ENCODE assay signal across 20 mouse cellular contexts in the genomic region with DNA sequence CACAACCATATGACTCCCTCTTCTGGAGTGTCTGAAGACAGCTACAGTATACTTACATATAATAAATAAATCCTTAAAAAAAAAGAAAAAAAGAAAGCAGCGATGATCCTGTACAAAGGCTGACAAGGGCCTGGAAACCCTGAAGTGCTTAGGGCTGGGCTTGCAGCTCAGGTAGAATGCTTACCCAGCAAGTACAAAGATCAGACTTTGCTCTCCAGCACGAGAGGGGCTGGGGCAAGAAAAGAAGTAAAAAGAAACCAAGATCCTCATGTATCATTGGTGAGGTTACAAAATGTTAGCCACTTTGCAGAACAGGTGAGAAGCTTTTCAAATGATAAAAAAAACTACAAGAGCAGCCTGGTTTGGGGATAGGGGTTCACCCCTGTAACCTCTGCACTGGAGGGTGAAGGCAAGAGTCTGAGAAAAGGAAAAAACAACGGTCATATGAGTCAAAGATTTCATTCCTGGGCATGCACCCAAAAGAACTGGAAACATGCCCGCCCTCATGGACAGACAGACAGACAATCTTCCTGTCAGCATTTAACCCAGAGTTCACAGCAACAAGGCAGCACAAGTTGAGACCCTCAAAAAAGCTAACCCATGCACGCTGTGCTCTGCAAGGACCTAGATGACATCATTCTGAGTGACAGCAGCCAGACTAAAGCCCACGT. TPM values are rescaled to one million over a fixed set of nuclear protein-coding genes. Genes with fewer than 3 reads are reported as not detected.
A peak's percentile ranks its signal among the peaks of the same experiment; 100 is the strongest.
DNase-seq lines count a peak whose midpoint lies in the region; ATAC-seq and TF ChIP-seq lines count a peak whose summit lies in the region.
"Had no signal": no experiment of that assay in that cellular context is flagged by ENCODE, and none has a peak within 500 bp of the region (broad histone marks: within the 10 kb centered on the region; RNA-seq: fewer than 3 reads in every experiment).

No protein-coding gene starts in this region.

- no peaks in the 10 kb centered on the region for H3K27me3 ChIP-seq in embryonic facial prominence, embryonic 13.5 days
- H3K27me3 ChIP-seq in embryonic facial prominence, embryonic 10.5 days (replicated peaks; ENCODE audit: low read depth, poor library complexity, severe bottlenecking): no peaks in the 10 kb centered on the region
- H3K27me3 ChIP-seq: embryonic facial prominence, embryonic 15.5 days; limb, embryonic 12.5 days; liver, embryonic 15.5 days; stomach, embryonic 15.5 days had no signal

- H3K4me3 ChIP-seq in embryonic facial prominence, embryonic 13.5 days: no peak overlapping the region
- no peak overlapping the region for H3K4me3 ChIP-seq in embryonic facial prominence, embryonic 10.5 days
- no peak overlapping the region for H3K4me3 ChIP-seq in bone marrow macrophage, adult 2 months (ENCODE audit: insufficient read depth, low read length)
- H3K4me3 ChIP-seq: embryonic facial prominence, embryonic 15.5 days; forebrain, embryonic 10.5 days; heart, adult 2 months; hindbrain, embryonic 10.5 days; layer of hippocampus, adult 2 months; limb, embryonic 12.5 days; liver, embryonic 15.5 days; megakaryocyte, embryonic 14.5 days; stomach, embryonic 15.5 days had no signal

- no peak overlapping the region for H3K27ac ChIP-seq in embryonic facial prominence, embryonic 13.5 days
- no peak overlapping the region for H3K27ac ChIP-seq in embryonic facial prominence, embryonic 10.5 days (replicated peaks)
- H3K27ac ChIP-seq in bone marrow macrophage, adult 2 months (ENCODE audit: insufficient read depth, low read depth, low read length): peak overlapping the region; percentile 2; the same call in 1 of the 2 replicates
- H3K27ac ChIP-seq: embryonic facial prominence, embryonic 15.5 days; forebrain, embryonic 10.5 days; heart, adult 2 months; hindbrain, embryonic 10.5 days; layer of hippocampus, adult 2 months; limb, embryonic 12.5 days; liver, embryonic 15.5 days; stomach, embryonic 15.5 days had no signal

- peaks cover 4% of the 10 kb centered on the region; the same call in 1 of the 2 replicates for H3K36me3 ChIP-seq in embryonic facial prominence, embryonic 13.5 days
- peaks cover 11% of the 10 kb centered on the region for H3K36me3 ChIP-seq in embryonic facial prominence, embryonic 10.5 days (replicated peaks)
- H3K36me3 ChIP-seq: embryonic facial prominence, embryonic 15.5 days; liver, embryonic 15.5 days; stomach, embryonic 15.5 days had no signal

- TF ChIP-seq POLR2A in bone marrow macrophage, adult 2 months (IDR thresholded peaks at IDR 0.05; ENCODE audit: borderline replicate concordance, low read depth, low read length): no peak

- no peak overlapping the region for H3K4me2 ChIP-seq in embryonic facial prominence, embryonic 13.5 days
- H3K4me2 ChIP-seq: embryonic facial prominence, embryonic 15.5 days; limb, embryonic 12.5 days; liver, embryonic 15.5 days; stomach, embryonic 15.5 days had no signal

- H3K9me3 ChIP-seq in embryonic facial prominence, embryonic 13.5 days: no peaks in the 10 kb centered on the region
- H3K9me3 ChIP-seq in embryonic facial prominence, embryonic 10.5 days: no peaks in the 10 kb centered on the region
- H3K9me3 ChIP-seq: embryonic facial prominence, embryonic 15.5 days; forebrain, embryonic 10.5 days; hindbrain, embryonic 10.5 days; limb, embryonic 12.5 days; liver, embryonic 15.5 days; megakaryocyte, embryonic 14.5 days; stomach, embryonic 15.5 days had no signal

- no peak for DNase-seq in embryonic facial prominence, embryonic 10.5 days (ENCODE audit: low spot score)
- peak; percentile 16 for DNase-seq in 416B (ENCODE audit: low read depth)
- peak; percentile 71 for DNase-seq in kidney, postnatal 14 days
- no peak for DNase-seq in layer of hippocampus, postnatal 14 days (ENCODE audit: low spot score in 2 of 2)
- no peak for DNase-seq in urinary bladder, postnatal 14 days (ENCODE audit: low spot score)
- no peak for DNase-seq in urinary bladder, postnatal 25 days (ENCODE audit: low spot score)
- DNase-seq: cerebellum, adult 9-11 months; heart, adult 2 months; lung, postnatal 10 days had no signal

- TF ChIP-seq CTCF in bone marrow macrophage, adult 2 months (IDR thresholded peaks at IDR 0.05; ENCODE audit: low read depth, low read length): no peak

- 80% methylated on average over 6 of the region's 6 CpGs for WGBS in embryonic facial prominence, embryonic 13.5 days
- 90% methylated on average over 6 of the region's 6 CpGs for WGBS in embryonic facial prominence, embryonic 10.5 days

- H3K9ac ChIP-seq in embryonic facial prominence, embryonic 13.5 days: no peak overlapping the region
- H3K9ac ChIP-seq: embryonic facial prominence, embryonic 15.5 days; limb, embryonic 12.5 days; liver, embryonic 15.5 days; stomach, embryonic 15.5 days had no signal

- 0 out of 2 replicates have a peak, but pooled peaks have one; percentile 20 for ATAC-seq in embryonic facial prominence, embryonic 13.5 days (ENCODE audit: insufficient number of reproducible peaks, insufficient read depth, low FRiP score, low TSS enrichment, low read depth)

- H3K4me1 ChIP-seq in embryonic facial prominence, embryonic 13.5 days: 0 out of 2 replicates have a peak, but pooled peaks cover 2% of the 10 kb centered on the region
- no peaks in the 10 kb centered on the region for H3K4me1 ChIP-seq in embryonic facial prominence, embryonic 10.5 days
- H3K4me1 ChIP-seq in bone marrow macrophage, adult 2 months (ENCODE audit: control insufficient read depth, insufficient read depth, low read length): peaks cover 18% of the 10 kb centered on the region
- H3K4me1 ChIP-seq: embryonic facial prominence, embryonic 15.5 days; limb, embryonic 12.5 days; liver, embryonic 15.5 days; stomach, embryonic 15.5 days had no signal

RNA-seq across cellular contexts. Expression of gene Tkt, which starts 14.2 kb away (rescaled TPM):
- polyA plus RNA-seq in embryonic facial prominence, embryonic 13.5 days (2015; fragmentation: Nextera tagmentation; extraction: Ambion mirVana): 220 and 242 TPM in 2 replicates
- 316 and 334 TPM in 2 replicates for polyA plus RNA-seq in embryonic facial prominence, embryonic 10.5 days (2016; fragmentation: Nextera tagmentation; extraction: Ambion mirVana)
- polyA plus RNA-seq in bone marrow macrophage, adult 2 months (2012; ENCODE audit: insufficient read depth, insufficient read length, missing spikeins): 305 and 412 TPM in 2 replicates
- 100 to 1,000 TPM; 170 to 200 TPM for total RNA-seq in layer of hippocampus, postnatal 14 days (2021)

RNA-seq across cellular contexts. Expression of gene Cacna1d, which starts 42.7 kb away (rescaled TPM):
- 6.2 and 6.6 TPM in 2 replicates for polyA plus RNA-seq in embryonic facial prominence, embryonic 13.5 days (2015; fragmentation: Nextera tagmentation; extraction: Ambion mirVana)
- polyA plus RNA-seq in embryonic facial prominence, embryonic 10.5 days (2016; fragmentation: Nextera tagmentation; extraction: Ambion mirVana): 1.8 and 2.1 TPM in 2 replicates
- polyA plus RNA-seq in bone marrow macrophage, adult 2 months (2012; ENCODE audit: insufficient read depth, insufficient read length, missing spikeins): 11.8 and 13.1 TPM in 2 replicates
- 10 to 100 TPM; 49.8 to 56.7 TPM for total RNA-seq in layer of hippocampus, postnatal 14 days (2021)
- polyA plus RNA-seq: C2C12 had no signal

RNA-seq across cellular contexts. Expression of gene Dcp1a, which starts 54.6 kb away (rescaled TPM):
- polyA plus RNA-seq in embryonic facial prominence, embryonic 13.5 days (2015; fragmentation: Nextera tagmentation; extraction: Ambion mirVana): 33.3 and 37.3 TPM in 2 replicates
- polyA plus RNA-seq in embryonic facial prominence, embryonic 10.5 days (2016; fragmentation: Nextera tagmentation; extraction: Ambion mirVana): 39.6 TPM in 2 replicates
- polyA plus RNA-seq in bone marrow macrophage, adult 2 months (2012; ENCODE audit: insufficient read depth, insufficient read length, missing spikeins): 18.7 and 19.5 TPM in 2 replicates
- 10 to 100 TPM; 19.3 to 21.5 TPM for total RNA-seq in layer of hippocampus, postnatal 14 days (2021)

Comparison
In these comparisons a context has a peak if more than half of its experiments do, and no peak if none do; other contexts are left out.
1. DNase-seq: peak in 416B (single experiment) and kidney, postnatal 14 days (single experiment); none in embryonic facial prominence, embryonic 10.5 days (single experiment), layer of hippocampus, postnatal 14 days (0 of 2), urinary bladder, postnatal 14 days (single experiment) and urinary bladder, postnatal 25 days (single experiment).